Mouse (Mus musculus) 3T3-L1 (cell line): ENCODE results near the gene Ccn1.
A peak's percentile ranks its signal among the peaks of the same experiment; 100 is the strongest.

Experiments used
- DNase-seq: peaks from one replicate; pipeline ENCODE4 v3.0.0-alpha.2; 2015; ENCODE audit warnings: low read depth, low spot score

Gene Ccn1

DNA sequence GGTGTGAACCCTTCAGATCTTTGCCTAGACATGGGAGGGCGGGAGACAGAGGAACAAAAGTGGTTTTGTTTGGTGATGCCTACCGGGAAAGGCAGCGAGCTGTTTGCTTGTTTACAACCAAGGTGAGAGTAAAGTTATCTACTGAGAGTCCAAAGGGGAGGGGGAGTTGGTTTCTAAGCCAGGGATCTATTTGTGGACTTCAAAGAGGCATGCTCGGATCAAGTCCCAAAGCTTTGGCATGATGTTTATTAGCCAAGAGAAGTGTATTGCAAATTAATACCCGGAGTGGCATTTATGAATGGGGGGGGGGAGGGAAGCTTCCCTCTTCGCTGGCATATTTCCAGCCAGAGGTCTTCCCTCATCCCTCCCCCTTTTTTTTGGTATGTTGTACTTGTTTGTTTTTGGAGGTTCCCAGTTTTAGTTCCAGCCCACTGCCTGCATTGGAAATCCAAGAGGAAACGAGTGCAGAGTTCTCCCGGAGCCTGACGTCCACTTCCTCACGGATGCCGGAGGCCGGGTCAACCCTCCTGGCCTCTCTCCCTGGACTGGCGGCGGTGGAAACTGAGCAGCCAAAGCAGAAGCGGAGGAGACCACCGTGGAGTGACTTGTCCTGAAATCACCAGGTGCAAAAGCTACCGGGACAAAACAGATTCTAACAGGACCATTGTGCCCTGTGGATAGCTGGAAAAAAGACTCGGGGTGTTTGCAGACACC is 674 bp upstream of the Ccn1 start:
- DNase-seq: peak; percentile 78

DNA sequence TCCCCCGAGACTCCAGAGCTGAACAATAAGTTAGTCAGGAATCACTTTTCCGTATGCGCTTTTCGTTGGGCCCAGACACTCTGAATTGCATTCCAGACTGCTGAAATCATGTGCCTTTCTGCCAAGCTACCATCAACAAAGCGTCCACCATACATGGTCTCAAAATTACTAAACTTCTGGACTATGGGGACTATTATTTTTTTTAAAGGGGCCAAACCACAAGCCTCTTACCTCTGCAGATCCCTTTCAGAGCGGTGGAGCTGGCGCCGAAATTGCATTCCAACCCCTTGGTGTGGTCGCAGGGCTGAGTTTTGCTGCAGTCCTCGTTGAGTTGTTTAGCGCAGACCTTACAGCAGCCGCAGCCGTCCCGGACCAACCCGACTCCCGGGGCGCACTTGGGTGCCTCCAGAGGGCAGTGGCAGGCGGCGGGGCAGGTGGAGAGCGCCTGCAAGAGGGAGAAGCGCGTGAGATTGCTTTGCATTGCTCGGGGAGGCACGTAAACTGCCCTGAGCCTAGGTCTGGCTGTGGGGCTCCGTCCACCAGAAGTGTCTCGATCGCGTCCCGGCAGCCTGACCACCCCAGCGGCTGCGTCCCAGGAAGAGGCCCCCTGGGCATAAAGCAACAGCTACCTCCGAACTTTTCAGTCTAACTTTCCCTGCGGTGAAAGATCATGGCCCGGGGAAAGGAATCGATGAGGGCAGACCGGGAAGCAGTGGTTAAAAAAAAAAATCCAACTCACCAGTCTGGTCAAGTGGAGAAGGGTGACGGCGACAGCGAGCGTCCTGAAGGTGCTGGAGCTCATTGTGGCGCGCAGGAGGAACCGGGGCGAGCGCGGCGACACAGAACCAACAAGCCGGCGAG is 560 bp downstream of the Ccn1 start:
- DNase-seq: peak; percentile 87

DNA sequence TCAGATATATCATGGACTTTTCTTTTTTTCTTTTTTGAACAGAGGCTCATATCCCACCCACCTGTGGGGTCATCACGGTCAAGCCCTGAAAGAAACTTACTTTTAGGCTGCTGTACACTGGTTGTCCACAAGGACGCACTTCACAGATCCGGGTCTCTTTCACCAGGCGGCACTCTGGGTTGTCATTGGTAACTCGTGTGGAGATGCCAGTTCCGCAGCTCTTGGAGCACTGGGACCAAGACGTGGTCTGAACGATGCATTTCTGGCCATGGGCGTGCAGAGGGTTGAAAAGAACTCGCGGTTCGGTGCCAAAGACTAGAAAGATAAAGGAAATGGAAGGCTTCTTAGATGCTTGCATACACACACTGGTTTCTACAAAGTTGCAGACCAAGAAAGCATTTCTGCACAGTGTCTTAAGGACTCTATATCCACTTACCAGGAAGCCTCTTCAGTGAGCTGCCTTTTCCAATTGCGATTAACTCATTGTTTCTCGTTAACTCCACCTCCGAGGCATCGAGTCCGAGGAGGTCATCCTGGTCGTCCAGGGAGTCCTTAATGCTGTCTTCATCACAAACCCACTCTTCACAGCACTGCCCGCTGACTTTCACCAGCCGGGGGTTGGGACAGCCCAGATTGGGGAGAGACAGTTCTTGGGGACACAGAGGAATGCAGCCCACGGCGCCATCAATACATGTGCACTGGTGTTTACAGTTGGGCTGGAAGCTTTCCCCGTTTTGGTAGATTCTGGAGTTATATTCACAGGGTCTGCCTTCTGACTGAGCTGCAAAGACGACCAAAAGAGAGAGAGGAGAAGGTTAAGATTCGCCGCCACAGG is 1.5 kb downstream of the Ccn1 start:
- peak; percentile 86 for DNase-seq

DNA sequence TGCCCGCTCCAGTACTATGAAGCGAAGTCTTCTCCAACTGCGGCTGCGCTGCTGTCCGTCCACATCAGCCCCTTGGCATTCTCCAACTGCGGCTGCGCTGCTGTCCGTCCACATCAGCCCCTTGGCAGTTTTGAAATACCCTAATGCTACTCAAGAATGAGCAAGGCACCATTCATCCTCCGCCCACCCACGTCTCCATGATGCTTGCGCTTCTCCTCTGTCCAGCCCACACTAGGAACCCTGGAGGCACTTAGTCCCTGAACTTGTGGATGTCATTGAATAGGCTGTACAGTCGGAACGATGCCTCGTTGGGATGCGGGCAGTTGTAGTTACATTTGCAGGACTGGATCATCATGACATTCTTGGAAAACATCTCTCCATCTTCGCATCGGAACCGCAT is 2.4 kb downstream of the Ccn1 start:
- DNase-seq: peak; percentile 58

DNA sequence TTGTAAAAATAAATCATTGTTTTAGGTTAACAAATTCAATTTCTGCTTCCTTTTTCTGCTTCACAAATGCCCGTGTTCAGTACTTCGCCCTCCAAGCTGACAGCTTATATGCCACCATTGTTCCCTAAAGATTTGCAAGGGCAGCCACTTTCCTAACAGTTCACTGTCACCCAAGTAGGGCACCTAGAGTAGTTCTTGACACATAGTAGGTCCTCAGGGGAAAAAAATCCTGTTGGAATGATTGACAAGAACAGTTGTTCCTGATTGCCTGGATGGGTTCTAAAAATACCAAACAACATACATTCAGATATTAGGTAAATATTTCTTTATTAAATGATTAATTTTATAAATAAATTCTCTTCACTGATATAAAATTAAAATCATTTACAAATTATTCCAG is 3.1 kb downstream of the Ccn1 start:
- no peak for DNase-seq

DNA sequence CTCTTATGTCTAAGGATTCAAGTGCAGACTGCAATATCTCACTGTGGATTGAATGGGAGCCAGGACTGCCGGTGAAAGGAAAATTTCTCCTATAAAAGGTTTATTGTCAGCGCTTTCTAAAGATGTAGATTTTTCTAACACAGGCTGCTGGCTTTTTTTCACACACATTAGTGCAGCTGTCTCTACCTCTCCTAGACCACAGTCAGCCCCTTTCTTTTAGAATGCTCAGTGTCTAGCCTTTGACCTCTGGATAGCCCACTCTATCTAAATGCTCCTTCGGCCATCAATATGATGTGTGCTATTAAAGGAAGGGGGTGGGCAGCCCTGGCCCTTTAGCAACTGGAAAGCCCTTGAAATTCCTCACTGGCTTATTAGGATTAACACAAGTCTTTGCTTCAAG is 3.8 kb downstream of the Ccn1 start:
- peak; percentile 77 for DNase-seq

DNA sequence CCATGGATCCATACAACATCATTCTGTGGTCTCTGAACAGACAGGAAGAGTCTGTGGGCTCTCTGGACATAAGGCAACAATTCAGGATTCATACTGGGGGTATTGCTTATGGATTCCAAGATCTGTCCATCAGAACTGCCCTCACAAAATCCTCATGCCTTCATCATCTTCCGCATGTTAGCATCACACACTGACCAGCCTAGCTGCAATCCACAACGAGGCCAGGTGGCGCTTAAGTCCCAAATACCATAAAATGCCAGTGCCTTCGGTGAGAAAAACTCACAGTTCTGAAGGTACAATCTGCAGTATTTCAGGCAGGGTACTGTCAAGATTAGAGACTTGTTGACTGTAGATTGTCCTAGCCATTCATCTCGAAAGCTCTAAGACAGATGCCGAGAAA is 4.3 kb downstream of the Ccn1 start:
- peak; percentile 52 for DNase-seq

DNA sequence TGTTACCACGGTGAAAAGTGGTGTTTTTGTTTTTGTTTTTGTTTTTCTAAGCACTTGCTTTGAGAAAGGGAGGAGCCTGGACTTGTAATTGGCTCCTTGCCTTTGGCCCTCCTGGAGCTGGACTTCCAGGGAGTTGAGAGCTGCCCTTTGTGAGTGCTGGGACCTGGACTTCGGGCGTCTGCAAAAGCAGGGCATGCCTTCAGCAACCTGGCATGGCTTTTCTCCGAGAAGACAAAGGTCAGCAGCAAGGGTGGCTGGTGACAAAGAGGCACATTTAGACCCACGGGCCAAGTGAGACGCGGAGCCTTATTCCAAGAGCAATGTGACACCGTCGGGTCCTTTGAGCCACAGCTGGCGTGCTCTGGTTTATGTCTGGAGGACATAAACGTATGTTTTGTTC is 6.9 kb downstream of the Ccn1 start:
- DNase-seq: no peak

DNA sequence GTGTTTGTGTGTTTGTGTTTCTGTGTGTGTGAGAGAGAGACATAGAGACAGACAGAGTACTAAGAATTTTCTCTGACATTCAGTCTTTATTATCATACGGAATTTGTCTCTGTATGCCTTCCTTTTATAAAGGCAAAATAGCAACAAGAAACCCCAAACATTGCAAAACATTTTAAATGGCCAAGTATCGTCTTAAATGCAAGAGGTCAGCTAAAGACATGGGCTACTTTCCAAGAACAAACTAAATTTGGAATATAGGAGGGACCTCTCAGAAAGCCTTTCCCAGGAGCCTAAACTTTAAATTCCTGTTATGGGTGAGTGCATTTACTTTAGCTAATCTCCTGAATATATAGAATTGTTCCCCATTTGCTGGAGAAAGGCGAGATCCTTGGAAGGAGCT is 7.9 kb downstream of the Ccn1 start:
- no peak for DNase-seq

DNA sequence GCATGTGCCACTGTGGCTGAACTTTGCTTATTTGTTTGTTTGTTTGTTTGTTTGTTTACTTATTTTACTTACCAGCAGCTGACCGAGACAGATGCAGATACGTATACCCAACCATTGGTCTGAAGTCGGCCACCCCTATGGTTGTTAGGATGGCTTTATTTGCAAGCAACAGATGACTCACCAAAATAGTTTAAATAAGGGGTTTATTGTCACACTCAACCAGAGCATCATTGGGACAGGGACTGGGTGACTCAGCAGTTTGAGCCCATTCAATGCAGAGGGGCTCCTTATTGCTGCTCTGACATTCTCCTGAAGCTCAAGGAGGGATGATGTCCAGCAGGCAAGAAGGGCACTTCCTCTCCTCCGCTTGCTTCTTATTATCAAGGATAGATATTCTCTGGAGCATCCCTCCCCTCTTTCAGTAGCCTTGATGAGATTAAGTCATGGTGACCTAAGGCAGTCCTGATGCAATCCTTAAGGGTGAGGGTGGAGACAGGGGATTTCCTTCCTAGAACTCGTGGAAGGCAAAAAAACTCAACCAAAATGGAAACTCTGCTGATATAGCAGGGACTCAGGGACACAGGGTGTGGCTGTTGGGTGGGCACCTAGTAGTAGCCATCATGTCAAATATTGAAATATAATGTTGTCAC is 8.6 kb downstream of the Ccn1 start:
- DNase-seq: peak; percentile 53

DNA sequence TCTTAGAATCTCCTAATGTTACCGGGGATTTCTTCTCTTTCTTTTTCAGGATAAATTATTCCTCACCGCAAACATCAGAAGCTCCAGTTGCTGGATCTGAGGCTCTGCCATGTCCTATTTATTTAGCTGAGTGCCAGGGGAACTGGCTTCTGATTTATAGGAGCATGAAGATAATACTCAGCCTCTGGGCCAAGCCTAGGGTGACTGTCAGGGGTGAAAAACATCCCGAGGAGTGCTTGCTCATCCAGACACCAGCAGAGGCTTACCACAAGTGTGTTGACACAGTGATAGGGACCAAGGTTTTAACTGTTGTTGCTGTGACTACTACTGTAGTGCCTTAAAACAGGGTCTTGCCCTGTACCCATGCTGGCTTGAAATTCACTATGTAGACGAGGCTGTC is 9.2 kb downstream of the Ccn1 start:
- DNase-seq: no peak

DNA sequence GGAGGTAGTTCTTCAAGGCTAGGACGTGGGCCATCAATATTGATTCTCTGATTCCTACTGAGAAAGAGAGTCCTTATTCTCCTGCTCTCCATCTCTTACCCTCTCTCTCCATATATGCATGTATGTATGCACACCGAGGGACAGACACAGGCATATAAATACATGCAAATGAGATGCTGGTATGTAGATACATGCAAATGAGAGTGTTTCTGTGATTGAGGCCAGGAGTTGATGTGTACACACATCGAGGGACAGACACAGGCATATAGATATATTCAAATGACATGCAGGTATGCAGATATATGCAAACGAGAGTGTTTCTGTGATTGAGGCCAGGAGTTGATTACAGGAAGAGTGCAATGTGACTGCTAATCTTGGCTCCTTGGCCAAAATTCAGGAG is 9.6 kb downstream of the Ccn1 start:
- no peak for DNase-seq

DNA sequence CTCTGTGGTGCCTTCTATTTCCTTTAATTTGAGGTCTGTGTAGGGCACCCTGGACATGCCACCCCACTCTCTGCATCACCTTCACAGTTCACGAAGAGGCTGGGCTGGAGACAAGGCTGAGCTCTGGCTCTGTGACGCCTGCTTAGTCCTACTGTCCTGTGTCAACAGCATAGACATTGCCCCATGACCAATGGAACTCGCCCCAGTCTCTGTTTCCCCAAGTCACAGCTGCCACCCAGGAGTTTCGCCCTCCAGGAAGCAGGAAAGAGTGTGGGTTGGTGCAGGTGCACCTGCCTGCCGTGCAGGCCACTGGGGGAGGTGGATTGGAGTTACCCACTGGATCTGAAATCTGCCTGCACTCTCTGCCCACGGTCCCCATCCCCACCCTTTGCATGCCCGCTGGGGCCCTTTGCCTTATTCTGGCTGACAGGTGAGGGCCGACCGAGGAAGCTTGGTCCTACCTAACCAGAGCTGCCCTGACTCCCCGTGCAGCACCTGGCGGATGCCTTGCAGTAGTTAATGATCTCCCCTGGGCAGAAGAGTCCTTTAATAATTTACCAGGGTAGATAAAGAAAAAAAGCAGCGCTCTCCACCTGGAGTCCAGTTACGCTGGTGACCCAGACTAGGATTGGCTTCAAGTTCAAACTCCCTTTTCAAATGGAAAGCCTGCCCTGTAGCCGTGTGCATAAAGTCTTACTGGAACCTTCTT is 15.6 kb downstream of the Ccn1 start:
- no peak for DNase-seq

DNA sequence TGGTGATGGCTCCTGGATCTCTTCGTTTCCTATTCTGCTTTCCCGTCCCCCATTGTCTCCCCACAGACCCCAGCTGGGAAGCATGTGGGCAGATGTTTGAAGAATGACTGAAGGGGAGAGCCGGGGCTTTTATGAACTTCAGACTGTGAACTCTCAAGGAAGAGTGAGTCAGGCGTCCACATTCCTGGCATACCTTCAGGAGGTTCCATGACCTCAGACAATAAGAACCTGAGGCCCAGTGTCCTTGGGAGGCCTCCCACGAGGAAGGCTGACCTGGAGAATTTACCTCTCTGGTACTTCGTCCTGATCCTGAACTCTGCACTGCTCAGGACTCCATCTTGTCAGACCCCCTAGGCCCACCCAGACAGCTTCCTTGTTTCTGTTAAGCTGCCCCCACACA is 16.9 kb downstream of the Ccn1 start:
- peak; percentile 90 for DNase-seq

DNA sequence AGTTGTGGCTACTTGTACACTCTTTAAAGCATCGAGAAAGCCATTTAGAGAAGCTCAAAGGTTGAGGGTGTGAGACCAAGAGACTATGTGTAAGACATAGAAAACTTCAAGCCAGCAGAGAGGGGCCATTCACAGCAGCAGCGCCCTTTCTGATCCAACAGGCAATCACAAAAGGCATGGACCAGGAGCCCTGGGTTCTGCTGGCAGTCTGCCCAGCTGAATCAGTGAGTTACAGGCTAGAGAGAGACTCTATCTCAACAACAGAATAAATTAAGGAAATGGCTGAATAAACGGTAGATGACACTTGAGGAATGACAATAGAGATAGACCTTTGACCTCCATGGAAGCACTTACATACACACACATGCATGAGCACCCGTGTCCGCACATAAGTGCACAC is 21.1 kb downstream of the Ccn1 start:
- no peak for DNase-seq

DNA sequence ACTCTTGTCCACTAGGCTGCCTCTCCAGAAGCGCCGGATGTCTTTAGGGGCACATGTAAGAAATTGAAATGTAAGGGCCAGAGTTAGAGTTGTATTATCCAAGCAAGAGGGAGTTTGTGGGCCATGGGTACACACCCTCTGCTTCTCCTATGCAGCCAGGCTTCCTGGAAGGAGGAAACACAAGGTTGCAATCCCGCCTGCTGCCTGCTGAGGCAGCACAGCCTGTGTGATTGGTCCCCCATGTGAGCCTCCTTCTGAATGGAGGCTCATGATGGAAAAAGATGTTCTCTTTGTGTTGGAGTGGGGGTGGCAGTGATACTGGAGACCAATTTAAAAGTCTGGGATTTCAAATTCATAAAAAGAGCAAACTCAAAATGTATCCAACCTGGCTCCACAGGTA is 22.0 kb downstream of the Ccn1 start:
- DNase-seq: peak; percentile 68

DNA sequence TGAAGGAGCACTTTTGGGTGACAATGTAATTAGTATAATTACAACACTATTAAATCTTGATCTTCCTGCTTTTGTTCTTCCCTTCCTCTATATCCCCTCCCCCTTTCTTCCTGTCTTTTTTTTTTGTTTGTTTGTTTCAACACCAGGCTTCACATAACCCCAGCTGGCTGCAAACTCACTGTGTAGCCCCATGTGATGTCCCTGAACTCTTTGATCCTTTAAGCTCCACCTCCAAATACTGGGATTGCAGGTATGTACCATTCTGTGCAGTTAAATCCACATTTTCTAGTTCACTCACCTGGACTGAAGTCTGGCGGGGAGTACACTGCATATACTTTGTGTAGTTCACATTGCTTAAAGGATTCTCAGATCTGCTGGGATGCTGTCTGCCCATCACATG is 23.7 kb downstream of the Ccn1 start:
- DNase-seq: no peak

DNA sequence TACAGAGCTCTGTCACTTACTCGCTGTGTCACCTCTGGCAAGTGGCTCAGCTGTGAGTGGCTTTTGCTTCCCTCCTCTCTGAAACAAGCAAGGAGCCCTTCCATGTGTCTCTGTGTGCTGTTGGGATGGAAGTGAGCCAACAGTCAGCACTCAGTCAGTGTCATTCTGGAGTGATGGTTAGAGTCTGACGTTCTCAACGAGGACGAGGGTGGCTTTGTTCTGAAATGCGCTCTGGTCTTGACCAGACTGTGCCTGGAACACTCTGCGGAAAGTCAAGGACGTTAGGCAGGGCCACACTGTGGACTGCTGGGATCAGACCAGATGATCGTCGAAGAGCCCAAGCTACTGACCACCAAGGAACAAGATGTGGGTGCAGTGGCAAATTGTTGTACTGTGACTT is 24.2 kb downstream of the Ccn1 start:
- DNase-seq: no peak

DNA sequence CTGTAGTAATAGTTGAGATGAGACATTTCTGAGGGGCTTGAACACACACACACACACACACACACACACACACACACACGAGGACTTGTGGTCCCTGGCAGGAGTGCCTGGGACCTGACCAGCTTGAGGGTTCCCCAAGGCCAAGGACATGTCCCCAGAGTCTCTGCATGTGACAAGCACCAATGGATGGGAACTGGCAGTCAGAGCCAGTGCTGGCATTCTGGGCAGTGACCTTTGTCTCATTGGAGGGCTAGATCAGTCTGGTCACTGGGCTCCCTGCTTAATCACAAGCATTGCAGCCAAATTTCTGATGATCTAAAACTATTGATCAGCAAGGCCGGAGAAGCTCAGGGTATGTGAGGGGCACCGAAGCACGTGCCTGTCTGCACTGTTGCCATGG is 25.0 kb downstream of the Ccn1 start:
- DNase-seq: no peak

DNA sequence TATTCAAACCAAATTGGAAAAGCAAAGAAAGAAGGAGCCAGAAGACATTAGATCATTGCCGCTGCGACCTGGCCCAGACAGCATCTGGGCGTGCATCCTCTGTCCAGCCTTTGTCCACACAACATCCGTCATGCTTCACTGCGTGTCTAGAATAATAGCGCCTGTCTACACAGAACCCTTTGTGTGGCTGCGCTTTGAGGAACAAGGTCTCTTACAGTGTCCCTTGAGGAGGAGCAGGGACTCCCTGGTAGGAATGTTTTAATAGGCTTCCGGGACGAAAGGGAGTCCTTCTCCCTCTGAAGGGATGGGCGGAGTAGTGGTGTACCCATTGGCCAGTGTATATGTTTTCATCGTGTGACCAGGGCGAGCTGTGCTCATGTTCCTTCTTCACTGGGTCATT is 26.7 kb downstream of the Ccn1 start:
- DNase-seq: no peak

DNA sequence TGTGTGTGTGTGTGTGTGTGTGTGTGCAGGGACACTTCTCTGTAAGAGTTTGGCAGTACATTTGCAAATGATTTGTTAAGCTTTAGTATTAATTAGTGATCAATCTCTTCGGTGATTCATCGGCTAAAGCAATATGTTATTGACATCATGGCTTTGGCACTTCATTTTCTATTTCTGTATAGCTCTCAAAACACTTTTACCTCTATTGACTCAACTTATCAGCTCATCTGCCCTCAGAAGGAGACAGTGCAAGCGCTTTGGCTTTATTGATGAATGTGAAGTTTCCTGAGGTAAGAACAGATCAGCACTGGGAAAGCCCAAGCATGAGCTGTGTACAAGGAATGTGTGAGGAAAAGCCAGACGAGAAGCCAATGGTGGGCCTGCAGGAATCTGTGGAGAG is 28.6 kb downstream of the Ccn1 start:
- DNase-seq: no peak
